Mouse (Mus musculus) embryonic facial prominence, embryonic 11.5 days (tissue): ENCODE results near the gene Lce1c. TPM values are rescaled to one million over a fixed set of nuclear protein-coding genes. Genes with fewer than 3 reads are reported as not detected.
"Not testable (repeated sequence)": the region's sequence is repeated elsewhere in the genome, so short reads cannot be mapped to it uniquely, and the experiment has no call there.

Source experiments
- ATAC-seq: fragments of 200-750 bp; cut with Nextera tagmentation; replicated peaks from 2 replicates; pipeline ENCODE4 v1.8.0; 2017; ENCODE audit warnings: low read depth; ENCODE audit not compliant: insufficient number of reproducible peaks, low FRiP score, low TSS enrichment
- DNase-seq: peaks from one replicate; pipeline ENCODE4 v3.0.0-alpha.2; 2015; ENCODE audit warnings: low spot score
- H3K27ac ChIP-seq: fragments of 300-500 bp; sonication (generic); replicated peaks from 2 replicates; pipeline ENCODE4 v1.5.1; 2014; ENCODE audit warnings: mild to moderate bottlenecking, low read depth, low read length, control low read depth
- H3K27me3 ChIP-seq: fragments of 300-500 bp; sonication (generic); 2 replicates; pipeline ENCODE4 v1.6.1; 2014; ENCODE audit warnings: mild to moderate bottlenecking, low read length, moderate library complexity, mixed read lengths; ENCODE audit not compliant: control insufficient read depth, insufficient read depth
- H3K36me3 ChIP-seq: fragments of 300-500 bp; sonication (generic); replicated peaks from 2 replicates; pipeline ENCODE4 v1.6.1; 2014; ENCODE audit warnings: low read depth, mild to moderate bottlenecking, low read length, moderate library complexity, mixed read lengths; ENCODE audit not compliant: control insufficient read depth, insufficient read depth
- H3K4me1 ChIP-seq: fragments of 300-500 bp; sonication (generic); 2 replicates; pipeline ENCODE4 v1.6.1; 2014; ENCODE audit warnings: low read length, mixed read lengths; ENCODE audit not compliant: control insufficient read depth, insufficient read depth
- H3K4me2 ChIP-seq: fragments of 300-500 bp; sonication (generic); 2 replicates; pipeline ENCODE4 v1.6.1; 2014; ENCODE audit warnings: low read depth, mild to moderate bottlenecking, control low read depth, low read length, moderate library complexity
- H3K4me3 ChIP-seq: fragments of 300-500 bp; sonication (generic); 2 replicates; pipeline ENCODE4 v1.5.1; 2014; ENCODE audit warnings: low read depth, low read length, control low read depth
- H3K9ac ChIP-seq: fragments of 300-500 bp; sonication (generic); replicated peaks from 2 replicates; pipeline ENCODE4 v1.6.1; 2014; ENCODE audit warnings: mild to moderate bottlenecking, control low read depth, low read length
- H3K9me3 ChIP-seq: fragments of 300-500 bp; sonication (generic); replicated peaks from 2 replicates; pipeline ENCODE4 v1.6.1; 2016; ENCODE audit warnings: mild to moderate bottlenecking, low read length, inconsistent platforms, mixed read lengths; ENCODE audit not compliant: control insufficient read depth
- WGBS: fragments of 180-500 bp; shearing (Covaris S2); extraction: QIAGEN DNeasy Blood & Tissue Kit; methylation state at CpG from one replicate; pipeline ENCODE4 v1.1.7; 2014; 5-methylcytosine and 5-hydroxymethylcytosine counted together
- polyA plus RNA-seq: library from polyadenylated mRNA; unstranded; fragments of >200 nt; fragmentation: Nextera tagmentation; extraction: Ambion mirVana; gene quantifications from 2 replicates; pipeline ENCODE4 v1.2.1, GENCODE M21; 2014

The Lce1c gene
- polyA plus RNA-seq, 1 experiment from 2014 or later, result not detected

GRCm38 (mm10) chr3:92689154-92689553 lies 10.1 kb downstream of the Lce1c start:
- not testable (repeated sequence) for H3K4me3 ChIP-seq, H3K9me3 ChIP-seq, H3K4me2 ChIP-seq, H3K27ac ChIP-seq, ATAC-seq, H3K9ac ChIP-seq, DNase-seq, H3K27me3 ChIP-seq, H3K36me3 ChIP-seq, H3K4me1 ChIP-seq
- WGBS, result 84% methylated on average over 16 of the region's 16 CpGs

GRCm38 (mm10) chr3:92691688-92692087 lies 12.6 kb downstream of the Lce1c start:
- H3K27ac ChIP-seq, result no peak overlapping the region
- no peak overlapping the region for H3K4me2 ChIP-seq
- H3K9me3 ChIP-seq, result no peaks in the 10 kb centered on the region
- H3K9ac ChIP-seq, result no peak overlapping the region
- H3K36me3 ChIP-seq, result no peaks in the 10 kb centered on the region
- DNase-seq (no peak), ATAC-seq (no peak)
- H3K4me3 ChIP-seq, result no peak overlapping the region
- H3K4me1 ChIP-seq, result no peaks in the 10 kb centered on the region
- no peaks in the 10 kb centered on the region for H3K27me3 ChIP-seq

- H3K4me3 ChIP-seq, result no peak overlapping the region
- no peak overlapping the region for H3K9ac ChIP-seq
- no peak for ATAC-seq
- H3K36me3 ChIP-seq, result no peaks in the 10 kb centered on the region
- H3K9me3 ChIP-seq, result no peaks in the 10 kb centered on the region
- no peak for DNase-seq
- no peaks in the 10 kb centered on the region for H3K27me3 ChIP-seq
- 33% methylated on average over 1 of the region's 1 CpGs for WGBS
- H3K27ac ChIP-seq, result no peak overlapping the region
- H3K4me1 ChIP-seq, result no peaks in the 10 kb centered on the region
- H3K4me2 ChIP-seq, result no peak overlapping the region
These were observed 15.6 kb downstream of the Lce1c start for GRCm38 (mm10) chr3:92694613-92695012.

GRCm38 (mm10) chr3:92708974-92709373 lies 29.9 kb downstream of the Lce1c start, which contains the start of gene Lce1e:
Lce1e (minus strand) TSS chr3:92709074.
- Histone ChIP-seq H3K36me3 (no peaks in the 10 kb centered on the region), H3K9me3 (no peaks in the 10 kb centered on the region), H3K4me2 (no peak within 1 kb of the TSS), H3K4me3 (no peak within 1 kb of the TSS), H3K4me1 (no peaks in the 10 kb centered on the region), H3K27me3 (no peaks in the 10 kb centered on the region), H3K27ac (no peak within 1 kb of the TSS), H3K9ac (no peak within 1 kb of the TSS)
- no peak for ATAC-seq
- DNase-seq, result no peak
- WGBS, result 84% methylated on average over 2 of the region's 2 CpGs

- Histone ChIP-seq H3K4me1 (no peaks in the 10 kb centered on the region), H3K9ac (no peak overlapping the region), H3K4me2 (no peak overlapping the region), H3K27me3 (no peaks in the 10 kb centered on the region), H3K36me3 (no peaks in the 10 kb centered on the region), H3K9me3 (no peaks in the 10 kb centered on the region), H3K4me3 (no peak overlapping the region), H3K27ac (no peak overlapping the region)
- DNase-seq (no peak), ATAC-seq (no peak)
These were observed 36.1 kb downstream of the Lce1c start for GRCm38 (mm10) chr3:92715122-92715521.

- no peaks in the 10 kb centered on the region for H3K9me3 ChIP-seq
- no peak for ATAC-seq
These were observed 41.2 kb downstream of the Lce1c start, which contains the start of gene Lce1f for GRCm38 (mm10) chr3:92720250-92720649. Lce1f (minus strand) TSS chr3:92720350.

GRCm38 (mm10) chr3:92722631-92723030 lies 43.6 kb downstream of the Lce1c start:
- no peak for ATAC-seq
- H3K27ac ChIP-seq, result no peak overlapping the region
- H3K9ac ChIP-seq, result no peak overlapping the region
- H3K4me2 ChIP-seq, result no peak overlapping the region
- no peaks in the 10 kb centered on the region for H3K36me3 ChIP-seq
- H3K4me3 ChIP-seq, result no peak overlapping the region
- H3K9me3 ChIP-seq, result no peaks in the 10 kb centered on the region
- H3K27me3 ChIP-seq, result no peaks in the 10 kb centered on the region
- no peaks in the 10 kb centered on the region for H3K4me1 ChIP-seq
- DNase-seq, result no peak
- 81% methylated on average over 5 of the region's 5 CpGs for WGBS

More at GRCm38 (mm10) chr3:92720250-92720649, 41.2 kb downstream of the Lce1c start, which contains the start of gene Lce1f:
- H3K4me3 ChIP-seq, result no peak within 1 kb of the TSS
- DNase-seq, result no peak
- H3K36me3 ChIP-seq, result no peaks in the 10 kb centered on the region
- H3K4me2 ChIP-seq, result no peak within 1 kb of the TSS
- H3K27ac ChIP-seq, result no peak within 1 kb of the TSS
- WGBS, result 77% methylated on average over 3 of the region's 3 CpGs
- H3K4me1 ChIP-seq, result no peaks in the 10 kb centered on the region
- H3K27me3 ChIP-seq, result no peaks in the 10 kb centered on the region
- no peak within 1 kb of the TSS for H3K9ac ChIP-seq
